Mouse (Mus musculus): ENCODE data around the gene 1700022I11Rik. TPM values are rescaled to one million over a fixed set of nuclear protein-coding genes. Genes with fewer than 3 reads are reported as not detected.
A peak's percentile ranks its signal among the peaks of the same experiment; 100 is the strongest.
"Not testable (repeated sequence)": the region's sequence is repeated elsewhere in the genome, so short reads cannot be mapped to it uniquely, and the experiment has no call there.

The 1700022I11Rik gene
- total RNA-seq, 2 experiments from 2014 or later, result not detected

- peak in 1 of 2 experiments; percentile 33 for DNase-seq (ENCODE audit: low spot score in 2 of 2)
Observed at GRCm38 (mm10) chr4:42951206-42952195, 17.9 kb upstream of the 1700022I11Rik start.

- peak in 1 of 2 experiments; percentile 26 for DNase-seq (ENCODE audit: low spot score in 2 of 2)
Observed at GRCm38 (mm10) chr4:42952563-42952962, 16.8 kb upstream of the 1700022I11Rik start.

- DNase-seq (ENCODE audit: low spot score in 2 of 2), result peak; percentile 44 to 52
Observed at GRCm38 (mm10) chr4:42953435-42954094, 15.8 kb upstream of the 1700022I11Rik start.

- DNase-seq (ENCODE audit: low spot score in 2 of 2), result peak; percentile 88 to 90
Observed at GRCm38 (mm10) chr4:42954297-42954696, 15.1 kb upstream of the 1700022I11Rik start.

GRCm38 (mm10) chr4:42955200-42955599, 14.2 kb upstream of the 1700022I11Rik start:
- peak; percentile 8 to 24 for DNase-seq (ENCODE audit: low spot score in 2 of 2)

GRCm38 (mm10) chr4:42956581-42956980, 12.8 kb upstream of the 1700022I11Rik start:
- DNase-seq (ENCODE audit: low spot score in 2 of 2), result peak; percentile 6 to 19

GRCm38 (mm10) chr4:42957306-42957705, 12.1 kb upstream of the 1700022I11Rik start:
- peak; percentile 3 to 11 for DNase-seq (ENCODE audit: low spot score in 2 of 2)

GRCm38 (mm10) chr4:42957979-42958378, 11.4 kb upstream of the 1700022I11Rik start:
- DNase-seq (ENCODE audit: low spot score in 2 of 2), result peak in 1 of 2 experiments; percentile 10

- DNase-seq (ENCODE audit: low spot score in 2 of 2), result peak; percentile 5 to 13
Observed at GRCm38 (mm10) chr4:42958942-42959341, 10.5 kb upstream of the 1700022I11Rik start.

- DNase-seq (ENCODE audit: low spot score in 2 of 2), result peak; percentile 12 to 29
Observed at GRCm38 (mm10) chr4:42959382-42959781, 10.0 kb upstream of the 1700022I11Rik start.

GRCm38 (mm10) chr4:42961592-42961991, 7.8 kb upstream of the 1700022I11Rik start:
- DNase-seq (ENCODE audit: low spot score in 2 of 2), result peak; percentile 69 to 75

- no peak for DNase-seq (ENCODE audit: low spot score in 2 of 2)
Observed at GRCm38 (mm10) chr4:42963480-42963879, 5.9 kb upstream of the 1700022I11Rik start.

GRCm38 (mm10) chr4:42965039-42965719, 4.2 kb upstream of the 1700022I11Rik start:
- peak; percentile 43 to 68 for DNase-seq (ENCODE audit: low spot score in 2 of 2)

- DNase-seq (ENCODE audit: low spot score in 2 of 2), result no peak
Observed at GRCm38 (mm10) chr4:42972952-42973351, 3.5 kb downstream of the 1700022I11Rik start.

GRCm38 (mm10) chr4:42973868-42974267, 4.5 kb downstream of the 1700022I11Rik start:
- DNase-seq (ENCODE audit: low spot score in 2 of 2), result no peak

- DNase-seq (ENCODE audit: low spot score in 2 of 2), result no peak
Observed at GRCm38 (mm10) chr4:42978062-42978461, 8.7 kb downstream of the 1700022I11Rik start.

- not testable (repeated sequence) for DNase-seq (ENCODE audit: low spot score in 2 of 2)
Observed at GRCm38 (mm10) chr4:42980467-42980866, 11.1 kb downstream of the 1700022I11Rik start.

- no peak for DNase-seq (ENCODE audit: low spot score in 2 of 2)
Observed at GRCm38 (mm10) chr4:42988296-42988695, 18.9 kb downstream of the 1700022I11Rik start.

- no peak for DNase-seq (ENCODE audit: low spot score in 2 of 2)
Observed at GRCm38 (mm10) chr4:42998022-42998421, 28.6 kb downstream of the 1700022I11Rik start.

- DNase-seq (ENCODE audit: low spot score in 2 of 2), result peak; percentile 67 to 78
Observed at GRCm38 (mm10) chr4:42999451-43000140, 30.2 kb downstream of the 1700022I11Rik start.

Data from layer of hippocampus, postnatal 10 days (tissue).